ENCODE assay signal across 11 mouse cellular contexts in the genomic region with DNA sequence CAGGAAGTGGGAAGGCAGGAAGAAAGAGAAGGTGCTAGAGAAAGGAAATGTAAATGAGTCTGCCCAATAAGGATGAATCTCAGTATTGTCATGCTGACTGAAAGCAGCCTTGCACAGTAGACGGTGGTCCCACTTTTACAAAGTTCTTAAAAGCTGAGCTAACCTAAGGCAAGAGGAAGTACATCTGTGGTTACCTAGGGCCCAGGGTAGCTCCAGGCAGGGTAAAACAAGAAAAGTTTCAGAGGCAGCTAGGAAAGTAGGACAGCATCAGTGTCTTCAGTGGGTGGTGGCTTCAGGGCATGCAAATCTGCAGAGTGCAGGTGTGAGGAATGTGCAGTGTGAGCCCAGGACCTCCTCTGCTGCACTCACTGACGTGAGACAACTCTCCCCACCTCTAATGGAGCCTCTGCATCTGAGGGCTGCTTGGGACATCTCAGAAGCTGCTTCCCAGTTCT. TPM values are rescaled to one million over a fixed set of nuclear protein-coding genes. Genes with fewer than 3 reads are reported as not detected.
DNase-seq lines count a peak whose midpoint lies in the region; ATAC-seq lines count a peak whose summit lies in the region.
"Had no signal": no experiment of that assay in that cellular context is flagged by ENCODE, and none has a peak within 500 bp of the region (broad histone marks: within the 10 kb centered on the region; RNA-seq: fewer than 3 reads in every experiment).

No protein-coding gene starts in this region.

- ATAC-seq in kidney, embryonic 15.5 days (replicated peaks; ENCODE audit: low FRiP score): peak; percentile 66
- peak; percentile 24 for ATAC-seq in common myeloid progenitor, adult 5-6 weeks (replicated peaks; ENCODE audit: low read depth, poor library complexity, severe bottlenecking)
- ATAC-seq in liver, embryonic 15.5 days (ENCODE audit: insufficient read depth): peak; percentile 62

- no peaks in the 10 kb centered on the region for H3K27me3 ChIP-seq in kidney, embryonic 15.5 days
- peaks cover 25% of the 10 kb centered on the region for H3K27me3 ChIP-seq in liver, embryonic 15.5 days

- H3K9ac ChIP-seq in kidney, embryonic 15.5 days: no peak overlapping the region
- peak overlapping the region; percentile 37; the same call in 1 of the 2 replicates for H3K9ac ChIP-seq in liver, embryonic 15.5 days

- DNase-seq in kidney, adult 18-20 months: no peak
- peak; percentile 40 to 64 for DNase-seq in thymus, adult 18-20 months
- no peak for DNase-seq in retina, embryonic 14.5 days (ENCODE audit: low spot score)
- DNase-seq in kidney, postnatal 14 days: no peak
- DNase-seq in lung, postnatal 10 days: no peak
- DNase-seq: cerebellum, adult 18-20 months; gastrocnemius, postnatal 25 days; kidney, adult 11 months had no signal

- H3K27ac ChIP-seq in kidney, embryonic 15.5 days: no peak overlapping the region
- peak overlapping the region; percentile 95 for H3K27ac ChIP-seq in liver, embryonic 15.5 days (replicated peaks)

- 53% methylated on average over 2 of the region's 2 CpGs for WGBS in kidney, embryonic 15.5 days
- WGBS in liver, embryonic 15.5 days (ENCODE audit: insufficient replicate concordance): 16% methylated on average over 2 of the region's 2 CpGs

- H3K9me3 ChIP-seq in kidney, embryonic 15.5 days (replicated peaks): no peaks in the 10 kb centered on the region
- H3K9me3 ChIP-seq in liver, embryonic 15.5 days (replicated peaks): no peaks in the 10 kb centered on the region

- no peak overlapping the region for H3K4me3 ChIP-seq in kidney, embryonic 15.5 days (replicated peaks)
- peak overlapping the region; percentile 21 for H3K4me3 ChIP-seq in liver, embryonic 15.5 days (replicated peaks)

- H3K4me2 ChIP-seq in kidney, embryonic 15.5 days: no peak overlapping the region
- H3K4me2 ChIP-seq in liver, embryonic 15.5 days: peak overlapping the region; percentile 67

- H3K36me3 ChIP-seq in kidney, embryonic 15.5 days: no peaks in the 10 kb centered on the region
- H3K36me3 ChIP-seq in liver, embryonic 15.5 days (replicated peaks): no peaks in the 10 kb centered on the region

- peaks cover 5% of the 10 kb centered on the region; the same call in 1 of the 2 replicates for H3K4me1 ChIP-seq in kidney, embryonic 15.5 days
- H3K4me1 ChIP-seq in liver, embryonic 15.5 days (replicated peaks): peaks cover 52% of the 10 kb centered on the region

RNA-seq across cellular contexts. Expression of a gene that starts 38.9 kb away (rescaled TPM):
- 218 and 231 TPM in 2 replicates for polyA plus RNA-seq in kidney, embryonic 15.5 days (2015; fragmentation: Nextera tagmentation; extraction: Ambion mirVana)
- 383 and 403 TPM in 2 replicates for total RNA-seq in common myeloid progenitor, adult 5-6 weeks (2017)
- polyA plus RNA-seq in liver, embryonic 15.5 days (2015; fragmentation: Nextera tagmentation; extraction: Ambion mirVana): 404 and 432 TPM in 2 replicates

Comparison
In these comparisons a context has a peak if more than half of its experiments do, and no peak if none do; other contexts are left out.
1. DNase-seq: peak in thymus, adult 18-20 months (2 of 2); none in kidney, adult 18-20 months (single experiment), retina, embryonic 14.5 days (single experiment), kidney, postnatal 14 days (single experiment) and lung, postnatal 10 days (single experiment).
2. Peak in every context shown above with its lines, with median percentiles within 50 percentile points of each other: ATAC-seq.